Mouse (Mus musculus) thymus, postnatal 36 days (tissue): ENCODE data around the gene Arhgap27.
"Not testable (repeated sequence)": the region's sequence is repeated elsewhere in the genome, so short reads cannot be mapped to it uniquely, and the experiment has no call there.

Experiments used
- DNase-seq, 2 experiments: peaks; one replicate each; pipeline ENCODE4 v3.0.0; 2022; ENCODE audit warnings: mixed read lengths in 2 of 2

Arhgap27 gene

GRCm38 (mm10) chr11:103292152-103292889 is 71.2 kb downstream of the Arhgap27 start:
- no peak for DNase-seq

- not testable (repeated sequence) for DNase-seq
Observed at GRCm38 (mm10) chr11:103290841-103291240, 72.7 kb downstream of the Arhgap27 start.

- no peak for DNase-seq
Observed at GRCm38 (mm10) chr11:103288291-103288963, 75.1 kb downstream of the Arhgap27 start.

- no peak for DNase-seq
Observed at GRCm38 (mm10) chr11:103286910-103287309, 76.6 kb downstream of the Arhgap27 start.

- DNase-seq, result no peak
Observed at GRCm38 (mm10) chr11:103285951-103286350, 77.5 kb downstream of the Arhgap27 start.

- DNase-seq, result no peak
Observed at GRCm38 (mm10) chr11:103285276-103285675, 78.2 kb downstream of the Arhgap27 start.

GRCm38 (mm10) chr11:103281784-103282183 is 81.7 kb downstream of the Arhgap27 start:
- no peak for DNase-seq
